Mouse (Mus musculus) mature B cell (primary cell): Measurements from ENCODE around the gene Med26.

Experiments
- in situ Hi-C: fragments of 300-500 bp; cut with MboI; formaldehyde crosslinking; loops from 2 replicates; pipeline ENCODE4 v1.14.3; 2019

Med26 gene

DNA sequence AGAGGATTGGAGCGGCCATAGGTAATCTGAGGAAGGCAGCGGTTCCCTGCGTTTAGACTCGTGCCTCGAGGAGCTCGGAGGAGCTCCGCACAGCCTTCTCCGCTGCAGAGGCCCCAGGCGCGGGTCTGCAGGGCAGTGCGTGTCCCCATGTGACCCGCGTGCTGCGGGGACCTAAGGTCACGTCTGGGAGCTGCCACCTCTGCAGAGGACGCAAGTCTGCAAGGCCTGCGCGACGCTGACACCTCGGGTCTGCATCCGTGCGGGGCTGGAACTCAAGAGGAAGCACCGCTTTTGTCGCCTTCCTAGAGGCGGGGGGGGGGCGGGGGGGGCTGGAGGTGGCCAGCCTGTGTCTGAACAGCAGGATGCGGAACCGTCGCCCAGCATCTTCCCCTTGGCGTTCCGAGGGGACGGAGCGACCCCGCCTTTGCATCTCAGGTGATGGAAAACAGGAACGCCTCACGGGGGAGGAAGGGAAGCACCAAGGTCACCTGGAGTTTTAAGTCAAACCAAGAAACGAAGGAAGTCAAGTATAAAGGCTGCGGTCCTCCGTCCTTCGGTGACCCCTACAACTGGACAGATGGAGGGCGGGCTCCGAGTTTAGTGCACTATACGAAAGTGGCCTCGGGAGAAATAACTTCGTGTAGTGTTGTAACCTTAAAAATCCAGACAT lies 709 bp upstream of the Med26 start:
- in situ Hi-C loops: no loop called here

DNA sequence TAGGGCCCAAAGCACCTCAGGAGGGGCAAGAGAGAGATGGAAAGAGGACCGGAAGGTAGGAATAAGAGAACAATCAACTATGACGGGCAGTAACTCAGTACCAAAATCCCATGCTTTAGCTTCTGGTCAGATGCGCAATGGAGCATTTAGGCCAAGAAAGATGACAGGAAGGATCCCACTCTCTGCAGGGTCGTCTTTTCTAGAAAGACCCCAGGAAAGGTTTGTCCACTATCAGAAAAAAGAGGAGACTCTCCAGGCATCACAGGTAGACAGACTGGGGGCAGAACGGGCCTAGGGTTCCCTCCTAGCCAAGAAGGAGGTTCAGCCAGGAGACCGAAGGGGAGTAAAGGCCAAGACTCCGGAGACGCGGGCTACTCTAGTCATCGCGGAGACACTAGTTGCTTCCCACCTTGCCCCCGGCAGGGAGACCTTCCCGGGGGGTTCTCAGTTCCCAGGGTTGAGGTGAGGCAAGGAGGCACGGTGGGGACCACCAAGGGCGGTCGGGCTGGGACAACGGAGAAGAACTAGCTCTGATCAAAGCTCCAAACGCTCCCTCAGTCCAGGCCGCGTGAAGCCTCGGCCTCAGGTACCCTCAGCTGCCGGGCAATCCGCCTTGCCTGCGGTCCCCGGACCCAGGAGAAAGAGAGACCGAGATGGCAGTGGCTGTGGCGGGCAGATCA lies 808 bp downstream of the Med26 start:
- in situ Hi-C loops: no loop called here

DNA sequence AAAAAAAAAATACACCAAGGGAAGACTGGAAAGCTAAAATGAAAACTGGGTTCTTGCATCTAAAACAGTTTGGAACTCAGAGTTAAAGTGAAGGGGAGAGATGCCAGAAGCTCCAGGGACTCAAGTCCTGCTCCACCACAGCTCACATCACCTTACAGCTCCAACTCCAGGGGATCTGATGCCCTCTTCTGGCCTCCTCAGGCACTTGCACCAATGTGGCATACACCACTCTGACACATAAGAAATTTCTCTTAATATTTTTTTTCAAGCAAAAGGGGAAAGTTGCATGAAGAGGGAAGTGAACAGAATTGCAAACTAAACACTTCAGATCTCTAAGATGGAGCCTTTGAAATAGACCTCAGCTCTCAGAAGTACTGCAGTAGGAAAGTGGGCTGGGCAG lies 8.8 kb downstream of the Med26 start:
- in situ Hi-C loops: no loop called here

DNA sequence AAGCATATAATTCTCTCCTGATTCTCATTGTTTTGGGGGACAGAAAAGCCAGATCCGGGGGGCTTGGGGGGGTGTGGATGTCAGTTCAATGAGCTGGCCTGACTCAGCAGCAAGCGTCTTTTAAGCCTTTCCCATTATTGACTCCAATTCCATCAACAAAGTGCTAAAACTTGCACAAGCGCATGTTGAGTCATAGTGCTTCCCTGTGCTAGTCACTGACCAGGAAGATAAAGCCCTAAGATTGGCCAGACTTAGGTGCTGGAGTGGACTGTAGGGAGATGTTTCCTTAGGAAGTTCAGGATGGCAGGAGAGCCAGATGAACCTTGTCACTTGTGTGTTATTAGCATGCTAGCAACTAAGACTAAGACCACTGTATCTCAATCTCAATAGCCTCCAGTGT lies 13.2 kb downstream of the Med26 start:
- in situ Hi-C loops: no loop called here

DNA sequence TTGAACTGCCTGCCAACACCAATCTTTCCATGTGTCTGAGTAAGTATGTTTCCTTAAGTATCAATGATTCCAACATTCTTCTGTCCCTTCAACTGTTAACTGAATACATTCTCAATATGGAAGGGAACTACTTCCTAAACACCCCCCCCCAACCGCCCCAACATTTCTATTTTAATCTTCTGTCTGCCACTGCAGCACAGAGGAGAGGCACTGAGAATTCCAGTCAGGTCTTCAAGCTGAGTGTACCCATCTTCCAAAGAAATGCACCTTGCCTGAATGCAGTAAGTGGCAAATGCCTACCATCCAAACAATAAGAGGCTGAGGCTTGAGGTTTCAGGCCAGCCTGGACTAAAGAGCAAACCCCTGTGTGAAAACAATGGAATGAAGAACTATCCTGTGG lies 16.0 kb downstream of the Med26 start:
- in situ Hi-C loops: no loop called here

DNA sequence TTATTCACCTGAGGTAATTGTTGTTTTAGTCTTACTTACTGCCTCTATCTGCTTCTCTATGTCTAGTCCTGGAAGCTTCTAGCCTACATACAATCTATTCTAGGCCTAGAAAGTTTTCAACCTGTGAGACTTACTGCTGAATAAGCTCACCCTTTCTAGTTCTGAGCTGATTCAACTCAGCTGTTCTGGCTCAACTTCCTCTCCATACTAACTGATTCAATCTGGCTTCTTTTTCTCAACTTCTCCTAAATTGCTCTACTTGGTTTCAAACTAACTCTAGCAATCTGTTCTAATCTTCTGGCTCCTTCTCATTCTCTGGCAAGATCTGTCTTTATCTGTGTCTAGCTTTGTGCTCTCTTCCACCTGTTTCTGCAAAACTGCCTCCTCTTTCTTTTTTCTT lies 26.2 kb downstream of the Med26 start:
- in situ Hi-C loops: no loop called here

DNA sequence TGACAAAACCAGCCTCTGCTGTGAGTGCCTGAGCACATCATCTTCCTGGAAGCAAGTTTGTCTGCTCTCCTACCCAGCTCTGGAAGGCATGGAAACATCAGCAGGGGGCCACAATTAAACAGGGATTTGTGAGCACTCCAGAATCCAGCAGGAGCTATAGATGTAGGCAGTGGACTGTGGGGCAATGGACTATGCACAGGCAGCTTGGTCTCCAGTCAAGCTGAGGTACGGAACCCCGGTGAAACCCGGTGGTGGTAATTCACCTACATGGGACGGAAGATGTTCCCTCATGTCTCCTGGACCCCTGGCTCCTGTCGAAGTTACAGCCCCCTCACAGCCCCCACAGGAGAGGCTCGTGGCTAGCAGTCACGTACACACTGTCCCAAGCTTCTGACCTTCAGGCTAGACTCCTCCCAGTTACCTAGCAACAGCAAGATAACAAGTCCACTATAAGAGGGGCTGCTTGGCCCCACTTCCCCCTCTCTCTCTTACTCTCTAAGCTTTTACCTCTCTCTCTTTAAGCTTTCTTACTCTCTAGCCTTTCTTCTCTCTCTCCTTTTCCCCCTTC lies 30.6 kb downstream of the Med26 start:
- in situ Hi-C loops: no loop called here

DNA sequence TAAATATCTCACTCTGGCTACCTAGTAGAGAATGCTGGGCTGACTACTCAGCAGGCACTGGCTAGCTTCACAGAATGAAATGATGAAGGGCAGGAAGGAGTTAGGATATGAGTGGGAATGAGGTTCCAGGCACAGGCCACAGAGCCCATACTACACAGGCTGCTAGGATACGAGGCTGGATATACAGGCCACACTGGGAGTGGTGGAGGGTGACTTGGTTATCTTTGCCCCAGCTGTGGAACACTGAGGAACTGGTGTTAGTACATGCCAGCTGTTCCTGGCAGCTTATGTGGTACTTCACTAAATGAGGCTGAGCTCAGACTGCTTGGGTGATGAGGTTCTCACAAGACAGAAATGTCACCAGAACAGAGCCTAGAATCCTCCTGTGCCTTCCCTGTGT lies 34.9 kb downstream of the Med26 start:
- in situ Hi-C loops: no loop called here

DNA sequence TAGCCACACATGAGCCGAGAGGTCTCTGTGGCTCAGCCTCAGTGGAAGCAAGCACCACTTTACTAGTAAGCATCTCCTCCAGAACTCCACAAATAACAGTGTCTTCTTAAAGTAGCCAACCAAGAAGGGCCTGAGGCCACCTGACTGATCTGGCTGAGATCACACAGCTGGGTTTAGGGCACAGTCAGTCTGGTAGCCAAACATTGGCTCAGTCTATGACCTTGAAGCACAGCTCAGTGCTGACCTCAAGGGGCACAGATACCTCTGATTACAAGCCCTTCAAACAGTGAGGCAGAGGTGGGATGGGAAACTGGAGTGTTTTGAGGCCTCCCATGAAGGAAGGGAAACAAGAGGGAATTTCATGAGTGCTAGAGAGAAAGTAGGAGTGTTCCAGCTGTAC lies 35.4 kb downstream of the Med26 start:
- in situ Hi-C loops: no loop called here

DNA sequence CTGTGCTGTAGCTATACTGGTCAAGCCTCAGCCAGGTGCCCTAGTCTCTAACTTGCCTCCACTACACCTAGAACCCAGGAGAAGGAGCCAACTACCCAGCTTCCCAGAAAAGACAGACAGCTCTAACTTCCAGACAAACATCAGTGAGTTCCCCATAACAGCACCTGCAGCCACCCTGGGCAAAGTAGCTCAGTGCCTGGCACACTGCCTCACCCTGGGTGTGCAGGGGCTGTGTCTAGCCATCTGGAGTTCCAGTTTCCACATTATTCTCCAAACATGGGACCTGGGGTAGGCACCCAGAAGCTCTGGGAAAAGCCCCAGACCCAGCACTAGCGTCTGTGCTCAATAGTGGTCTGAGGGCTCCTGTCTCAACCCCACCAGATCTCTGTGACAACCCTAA lies 40.6 kb downstream of the Med26 start:
- in situ Hi-C loops: no loop called here

DNA sequence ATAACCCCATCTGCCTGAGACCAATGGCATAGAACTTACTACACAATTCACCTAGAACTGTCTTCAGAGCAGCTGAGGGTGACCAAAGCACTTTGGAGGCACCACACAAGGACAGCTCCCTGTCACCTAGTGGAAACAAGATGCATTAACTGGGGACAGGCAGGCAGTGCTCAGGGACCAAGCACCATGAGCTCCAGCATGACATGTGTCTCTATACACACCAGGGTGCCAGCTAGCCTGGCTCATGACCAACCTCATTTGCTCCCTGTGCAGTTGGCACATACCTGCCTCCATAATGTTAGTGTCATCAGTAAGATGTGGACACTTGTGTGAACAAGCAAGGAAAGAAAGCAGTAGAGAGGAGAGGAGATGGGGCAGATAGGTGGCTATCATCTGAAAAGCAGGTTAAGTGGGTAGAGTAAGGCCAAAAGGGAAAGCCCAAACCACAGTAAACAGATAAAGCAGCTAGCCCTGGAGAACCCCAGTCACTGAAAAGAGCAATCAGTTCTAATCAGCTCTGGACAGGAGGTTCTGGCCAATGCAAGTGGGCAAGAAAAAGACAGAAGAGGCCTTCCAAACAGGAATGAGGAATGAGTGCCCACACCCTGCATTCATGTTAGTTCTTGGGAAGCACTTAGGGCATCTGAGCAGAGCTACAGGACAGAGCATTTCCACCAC lies 43.3 kb downstream of the Med26 start:
- in situ Hi-C loops: no loop called here

DNA sequence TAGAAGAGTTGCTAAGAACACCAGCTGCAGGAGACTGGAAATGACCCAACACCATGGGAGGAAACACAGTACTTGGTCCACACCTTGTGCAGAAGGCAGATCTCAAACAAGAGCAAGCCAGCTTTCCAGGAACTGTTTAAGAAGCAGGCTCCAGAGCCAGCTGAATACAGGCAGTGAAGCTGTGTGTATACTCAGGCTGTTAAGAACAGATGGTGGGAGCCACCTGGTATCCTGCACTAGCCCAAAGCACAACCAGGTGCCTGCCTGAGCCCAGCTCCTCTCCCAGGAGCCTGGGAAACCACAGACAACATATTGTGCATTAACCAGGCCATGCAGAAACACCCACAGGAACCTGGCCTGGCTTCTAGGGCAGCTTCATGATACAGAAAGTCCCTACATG lies 43.9 kb downstream of the Med26 start:
- in situ Hi-C loops: no loop called here

DNA sequence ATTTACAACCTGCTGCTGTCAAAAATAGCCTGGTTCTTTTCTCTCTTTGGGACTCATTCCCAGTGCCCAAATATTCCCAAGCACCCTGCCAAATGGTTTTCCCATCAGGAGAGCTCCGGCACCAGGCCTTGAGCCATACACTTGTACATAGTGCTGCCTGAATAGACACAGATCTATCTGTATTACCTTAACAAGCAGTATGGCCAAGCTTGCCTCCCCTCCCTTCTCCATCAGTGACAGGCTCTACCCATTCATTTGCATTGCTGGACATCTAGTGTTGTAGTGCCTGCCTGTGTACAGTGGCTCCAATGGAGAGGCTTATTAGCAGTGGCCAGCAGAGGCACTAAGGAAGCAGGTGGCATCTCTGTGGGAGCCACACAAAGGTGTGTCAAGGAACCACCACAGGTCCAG lies 47.5 kb downstream of the Med26 start:
- in situ Hi-C loops: no loop called here

DNA sequence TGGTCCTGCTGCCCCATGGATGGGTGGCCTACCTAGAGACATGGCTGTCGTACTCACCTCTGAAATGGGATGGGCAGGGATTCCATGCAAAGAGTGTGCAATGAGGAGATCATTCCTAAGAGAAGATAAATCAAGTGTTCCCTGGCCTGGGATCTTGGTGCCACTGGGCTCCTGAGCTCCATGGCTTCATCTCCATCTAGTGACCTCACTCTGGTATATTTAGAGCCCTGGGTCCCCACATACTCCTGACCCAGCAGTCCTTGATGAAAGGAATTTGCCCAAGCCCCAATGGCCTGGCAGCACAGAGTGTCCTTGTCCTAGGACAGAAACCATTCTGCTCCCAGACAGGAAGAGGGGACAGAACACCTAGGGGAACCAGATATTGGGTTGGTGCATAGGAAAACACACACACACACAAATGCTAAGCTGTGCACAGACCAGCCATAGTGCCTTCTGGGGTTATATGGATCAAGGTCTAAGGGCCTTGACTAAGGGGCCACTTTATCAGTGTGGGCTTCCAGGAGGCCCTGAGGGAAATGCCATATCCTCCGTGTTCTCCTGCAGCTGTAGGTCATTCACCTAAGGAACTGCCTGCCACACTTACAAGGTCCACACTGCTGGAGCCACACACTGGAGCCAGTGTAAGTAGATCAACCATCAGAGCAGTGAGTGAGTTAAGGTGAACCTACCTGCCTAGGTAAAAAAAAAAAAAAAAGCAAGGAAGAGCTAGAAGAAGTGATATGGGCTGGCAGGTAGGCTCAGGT lies 48.4 kb downstream of the Med26 start:
- in situ Hi-C loops: no loop called here

DNA sequence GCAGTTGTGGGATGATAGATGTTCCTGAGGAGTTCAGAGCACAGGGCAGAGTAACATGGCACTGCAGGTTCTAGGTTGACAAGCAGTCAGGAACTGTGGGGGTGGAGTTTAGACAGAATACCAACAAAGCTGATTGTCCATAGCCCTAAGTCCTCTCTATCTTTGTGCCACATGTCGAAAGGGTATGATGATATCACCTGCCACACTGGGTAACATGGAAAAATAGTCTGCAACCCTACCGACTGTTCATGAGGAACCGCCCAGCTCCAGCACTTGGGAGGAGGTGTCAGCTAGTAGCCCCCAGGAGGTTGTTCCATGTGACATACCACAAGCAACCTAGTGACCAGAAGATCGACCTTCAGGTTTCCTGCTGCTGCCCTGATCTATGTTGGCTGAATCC lies 49.5 kb downstream of the Med26 start:
- in situ Hi-C loops: no loop called here

DNA sequence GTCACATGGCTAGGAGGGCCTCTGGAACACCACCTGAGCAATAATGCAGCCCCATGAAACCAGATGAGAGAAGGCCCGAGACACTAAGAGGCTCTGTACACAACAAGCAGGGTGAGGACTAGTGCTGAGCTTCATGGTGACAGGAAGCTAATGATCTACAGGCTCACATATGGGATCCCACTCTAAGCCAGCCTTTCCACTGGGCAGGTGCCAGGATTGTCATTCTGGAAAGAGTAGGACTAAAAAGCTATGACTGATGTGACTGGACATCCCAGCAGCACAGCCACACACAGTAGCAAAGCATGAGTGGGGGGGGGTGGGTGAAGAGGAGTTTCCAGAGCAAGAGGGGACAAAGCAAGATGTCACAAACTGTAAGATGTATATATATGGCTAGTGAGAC lies 50.2 kb downstream of the Med26 start:
- in situ Hi-C loops: no loop called here

DNA sequence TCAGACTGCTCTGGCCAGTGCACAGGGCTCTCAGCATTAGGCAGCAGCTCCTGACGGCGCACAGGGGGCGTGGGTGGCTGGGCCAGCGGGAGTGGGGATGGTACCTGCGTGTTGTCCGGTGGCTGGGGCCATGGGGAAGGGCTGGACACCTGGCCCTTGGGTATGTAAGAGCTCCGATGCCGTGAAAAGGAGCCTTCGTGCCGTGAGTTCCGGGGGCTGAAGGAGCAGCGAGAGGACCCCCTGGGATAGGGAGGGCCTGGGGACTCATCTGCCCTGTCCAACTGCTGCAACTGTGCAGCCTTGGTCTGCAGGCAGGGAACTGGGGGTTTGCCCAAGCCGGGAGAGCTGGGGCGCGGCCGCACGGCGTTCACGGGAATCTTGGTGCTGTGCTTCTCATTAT lies 51.9 kb downstream of the Med26 start:
- in situ Hi-C loops: no loop called here

DNA sequence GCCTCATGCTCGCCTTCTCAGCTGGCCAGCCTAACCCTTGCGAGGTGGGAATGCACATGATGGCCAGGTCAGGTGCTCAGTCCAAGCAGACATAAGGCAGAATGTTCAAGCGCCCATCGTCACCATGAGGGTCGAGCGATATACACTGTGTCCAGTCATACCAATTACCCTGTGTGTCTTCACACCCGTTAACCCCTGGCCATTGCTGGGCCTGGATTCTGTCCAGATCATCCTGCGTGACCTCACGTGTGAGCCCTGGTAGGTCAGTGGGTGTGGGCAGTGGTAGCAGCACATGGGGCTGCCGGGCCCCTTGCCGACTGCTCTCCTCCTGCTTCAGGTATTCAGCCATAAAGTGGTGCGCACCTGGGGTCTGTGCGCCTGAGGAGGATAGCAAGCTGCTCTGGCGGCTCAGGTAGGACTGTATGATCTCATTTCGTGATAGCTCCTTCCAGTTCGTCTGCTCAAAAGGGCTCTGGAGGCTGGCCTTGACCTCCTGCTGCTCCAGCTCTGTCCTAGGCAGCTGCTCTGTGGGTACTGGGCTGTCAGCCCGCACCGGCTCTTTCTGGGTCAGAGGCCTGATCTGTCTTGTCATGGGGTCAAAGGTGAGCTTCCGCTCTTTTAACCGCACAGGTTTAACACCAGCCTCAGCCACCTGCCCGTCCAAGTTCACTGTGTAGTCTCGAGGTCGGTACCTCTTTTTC lies 52.5 kb downstream of the Med26 start:
- in situ Hi-C loops: no loop called here

DNA sequence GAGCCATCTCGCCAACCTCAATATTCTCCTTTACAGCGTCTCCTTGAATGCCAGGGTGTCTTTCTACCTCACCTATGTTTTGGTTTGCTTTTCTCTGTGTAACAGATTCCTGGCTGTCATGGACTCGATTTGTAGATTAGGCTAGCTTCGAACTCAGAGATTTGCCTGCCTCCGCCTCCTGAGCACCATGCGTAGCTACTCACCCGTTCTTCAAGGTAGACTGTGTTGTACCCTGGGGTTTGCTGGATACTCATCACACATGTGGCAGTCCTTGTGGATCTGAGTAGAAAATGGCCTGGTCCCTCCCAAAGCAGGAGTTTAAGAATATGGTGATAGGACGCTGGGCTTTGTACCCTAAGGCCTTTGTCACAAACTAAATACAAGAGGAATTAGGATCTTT lies 54.7 kb downstream of the Med26 start:
- in situ Hi-C loops: no loop called here

DNA sequence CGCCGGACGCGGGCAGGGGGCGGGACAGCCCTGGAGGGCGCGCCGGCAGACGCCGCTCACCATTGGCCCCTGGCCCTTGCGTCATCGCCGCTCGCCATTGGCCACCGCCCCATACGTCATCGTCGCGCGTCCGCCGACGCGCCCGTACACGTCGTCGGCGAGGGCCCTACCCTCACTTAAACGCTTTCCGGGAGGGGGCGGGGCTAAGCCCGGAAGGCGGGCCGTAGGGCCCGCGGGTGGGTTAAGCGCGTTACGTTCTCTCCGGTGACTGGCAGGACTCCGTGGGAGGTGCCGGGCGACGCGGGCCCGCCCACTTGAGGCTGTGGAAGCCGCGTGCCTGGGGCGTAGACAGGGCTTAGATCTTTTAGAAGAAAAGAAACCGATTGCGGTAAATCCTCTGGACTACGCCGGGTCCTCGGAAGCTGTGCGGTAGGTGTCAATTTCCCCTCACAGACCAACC lies 55.4 kb downstream of the Med26 start:
- in situ Hi-C loops: no loop called here
